Mouse (Mus musculus) T-helper 1 cell (primary cell): Measurements from ENCODE around the gene Gpr83.

ENCODE experiments used
- in situ Hi-C: fragments of 300-600 bp; cut with MboI, MseI; formaldehyde crosslinking; loops from one replicate; pipeline ENCODE4 v1.15.1; 2025; ENCODE audit warnings: high pct_unique_total_duplicates

The Gpr83 gene

GRCm38 (mm10) chr9:14903581-14904378 lies 43.8 kb downstream of the Gpr83 start, which contains the start of gene Izumo1r:
Gene Izumo1r, minus strand, starts transcription at chr9:14903949.
- in situ Hi-C loops, result loop anchor here (10.0 to 25.0 kb wide), 3 partner anchors 821 to 1591 kb away; partner anchors contain the start of gene Gm17571

- in situ Hi-C loops, result loop anchor here (10.0 to 25.0 kb wide), 3 partner anchors 820 to 1593 kb away; partner anchors contain the start of gene Gm17571
Observed at GRCm38 (mm10) chr9:14904741-14905475, 44.9 kb downstream of the Gpr83 start.

- in situ Hi-C loops, result loop anchor here (10.0 to 25.0 kb wide), 3 partner anchors 819 to 1594 kb away; partner anchors contain the start of gene Gm17571
Observed at GRCm38 (mm10) chr9:14905956-14906355, 45.9 kb downstream of the Gpr83 start.

- in situ Hi-C loops, result loop anchor here (10.0 to 25.0 kb wide), 3 partner anchors 817 to 1596 kb away; partner anchors contain the start of gene Gm17571
Observed at GRCm38 (mm10) chr9:14907816-14908415, 47.9 kb downstream of the Gpr83 start.

GRCm38 (mm10) chr9:14909981-14910380 lies 50.0 kb downstream of the Gpr83 start:
- in situ Hi-C loops, result loop anchor here (10.0 to 25.0 kb wide), 4 partner anchors 375 to 1598 kb away; partner anchors contain the start of gene Gm17571

- in situ Hi-C loops, result loop anchor here (10.0 to 25.0 kb wide), 3 partner anchors 373 to 1600 kb away; partner anchors contain the start of gene Gm17571
Observed at GRCm38 (mm10) chr9:14912037-14912436, 52.0 kb downstream of the Gpr83 start.

GRCm38 (mm10) chr9:14917661-14918060 lies 57.7 kb downstream of the Gpr83 start:
- in situ Hi-C loops, result loop anchor here (10.0 to 25.0 kb wide), 3 partner anchors 367 to 1605 kb away; partner anchors contain the start of gene Gm17571

GRCm38 (mm10) chr9:14918825-14919668 lies 59.0 kb downstream of the Gpr83 start:
- in situ Hi-C loops, result loop anchor here (10.0 to 25.0 kb wide), 3 partner anchors 366 to 1607 kb away; partner anchors contain the start of gene Gm17571
